Mouse (Mus musculus) neural tube, embryonic 11.5 days (tissue): ENCODE measurements around the gene Riiad1. TPM values are rescaled to one million over a fixed set of nuclear protein-coding genes. Genes with fewer than 3 reads are reported as not detected.

ENCODE experiments used
- ATAC-seq: fragments of 200-750 bp; cut with Nextera tagmentation; 2 replicates; pipeline ENCODE4 v1.8.0; 2017; ENCODE audit warnings: moderate number of reproducible peaks, mild to moderate bottlenecking, moderate TSS enrichment, moderate library complexity; ENCODE audit not compliant: insufficient read depth, low FRiP score, low TSS enrichment
- DNase-seq: peaks from one replicate; pipeline ENCODE4 v3.0.0-alpha.2; 2015; ENCODE audit warnings: low spot score
- H3K27ac ChIP-seq: fragments of 300-500 bp; sonication (generic); 2 replicates; pipeline ENCODE4 v1.5.1; 2014; ENCODE audit warnings: low read depth, mild to moderate bottlenecking, low read length
- H3K27me3 ChIP-seq: fragments of 300-500 bp; sonication (generic); 2 replicates; pipeline ENCODE4 v1.6.1; 2014; ENCODE audit warnings: mild to moderate bottlenecking, low read length, mixed read lengths; ENCODE audit not compliant: control insufficient read depth, insufficient read depth
- H3K36me3 ChIP-seq: fragments of 300-500 bp; sonication (generic); 2 replicates; pipeline ENCODE4 v1.6.1; 2014; ENCODE audit warnings: mild to moderate bottlenecking, low read length, moderate library complexity, mixed read lengths; ENCODE audit not compliant: control insufficient read depth, insufficient read depth
- H3K4me1 ChIP-seq: fragments of 300-500 bp; sonication (generic); 2 replicates; pipeline ENCODE4 v1.6.1; 2014; ENCODE audit warnings: low read length, mixed read lengths; ENCODE audit not compliant: control insufficient read depth, insufficient read depth
- H3K4me2 ChIP-seq: fragments of 300-500 bp; sonication (generic); 2 replicates; pipeline ENCODE4 v1.6.1; 2014; ENCODE audit warnings: low read depth, mild to moderate bottlenecking, moderate library complexity
- H3K4me3 ChIP-seq: fragments of 300-500 bp; sonication (generic); 2 replicates; pipeline ENCODE4 v1.5.1; 2014; ENCODE audit warnings: low read depth, low read length
- H3K9ac ChIP-seq: fragments of 300-500 bp; sonication (generic); 2 replicates; pipeline ENCODE4 v1.6.1; 2014; ENCODE audit warnings: mild to moderate bottlenecking, low read length
- H3K9me3 ChIP-seq: fragments of 300-500 bp; sonication (generic); 2 replicates; pipeline ENCODE4 v1.6.1; 2016; ENCODE audit warnings: low read length; ENCODE audit not compliant: control insufficient read depth
- WGBS: fragments of 180-500 bp; shearing (Covaris S2); extraction: QIAGEN DNeasy Blood & Tissue Kit; methylation state at CpG from one replicate; pipeline ENCODE4 v1.1.7; 2014; 5-methylcytosine and 5-hydroxymethylcytosine counted together
- polyA plus RNA-seq: library from polyadenylated mRNA; unstranded; fragments of >200 nt; fragmentation: Nextera tagmentation; extraction: Ambion mirVana; gene quantifications from 2 replicates; pipeline ENCODE4 v1.2.1, GENCODE M21; 2014

Gene Riiad1
- polyA plus RNA-seq, 1 experiment from 2014 or later, result 9.5 TPM

GRCm38 (mm10) chr3:94473115-94473505, 7.0 kb downstream of the Riiad1 start:
- H3K4me1 ChIP-seq, result peaks cover 8% of the 10 kb centered on the region; the same call in 1 of the 2 replicates
- no peak; the same call in 1 of the 2 replicates for ATAC-seq
- H3K36me3 ChIP-seq, result no peaks in the 10 kb centered on the region
- no peak overlapping the region for H3K27ac ChIP-seq
- H3K9ac ChIP-seq, result no peak overlapping the region
- H3K27me3 ChIP-seq, result no peaks in the 10 kb centered on the region
- peak overlapping the region; percentile 39; the same call in 1 of the 2 replicates for H3K4me2 ChIP-seq
- 51% methylated on average over 10 of the region's 10 CpGs for WGBS
- H3K9me3 ChIP-seq, result no peaks in the 10 kb centered on the region
- DNase-seq, result no peak
- no peak overlapping the region for H3K4me3 ChIP-seq

- Histone ChIP-seq H3K4me1 (peaks cover 8% of the 10 kb centered on the region; the same call in 1 of the 2 replicates), H3K4me3 (0 out of 2 replicates have a peak overlapping the region, but pooled peaks have one; percentile 3), H3K9ac (0 out of 2 replicates have a peak overlapping the region, but pooled peaks have one; percentile 15), H3K27me3 (no peaks in the 10 kb centered on the region), H3K36me3 (no peaks in the 10 kb centered on the region), H3K9me3 (no peaks in the 10 kb centered on the region), H3K4me2 (peak overlapping the region; percentile 39), H3K27ac (no peak overlapping the region)
- peak; percentile 81 for ATAC-seq
- 8% methylated on average over 28 of the region's 28 CpGs for WGBS
- DNase-seq, result peak; percentile 74
Observed at GRCm38 (mm10) chr3:94472447-94473114, 7.6 kb downstream of the Riiad1 start.

GRCm38 (mm10) chr3:94468931-94469330, 11.2 kb downstream of the Riiad1 start:
- Histone ChIP-seq H3K4me3 (no peak overlapping the region), H3K4me2 (no peak overlapping the region), H3K27me3 (no peaks in the 10 kb centered on the region), H3K36me3 (no peaks in the 10 kb centered on the region), H3K9ac (no peak overlapping the region), H3K4me1 (peaks cover 6% of the 10 kb centered on the region), H3K27ac (no peak overlapping the region), H3K9me3 (no peaks in the 10 kb centered on the region)
- ATAC-seq, result no peak
- WGBS, result 37% methylated on average over 3 of the region's 3 CpGs
- DNase-seq, result no peak

GRCm38 (mm10) chr3:94465632-94466430, 14.3 kb downstream of the Riiad1 start:
- Histone ChIP-seq H3K9me3 (no peaks in the 10 kb centered on the region), H3K27ac (no peak overlapping the region)
- ATAC-seq, result no peak

GRCm38 (mm10) chr3:94463926-94464578, 16.1 kb downstream of the Riiad1 start:
- no peak overlapping the region for H3K4me3 ChIP-seq
- H3K9ac ChIP-seq, result no peak overlapping the region
- H3K9me3 ChIP-seq, result no peaks in the 10 kb centered on the region
- no peak overlapping the region for H3K27ac ChIP-seq
- ATAC-seq (peak; percentile 61; the same call in 1 of the 2 replicates), DNase-seq (peak; percentile 57)
- no peaks in the 10 kb centered on the region for H3K27me3 ChIP-seq
- no peaks in the 10 kb centered on the region for H3K36me3 ChIP-seq
- H3K4me1 ChIP-seq, result peaks cover 5% of the 10 kb centered on the region
- WGBS, result 58% methylated on average over 11 of the region's 11 CpGs
- no peak overlapping the region for H3K4me2 ChIP-seq

More at GRCm38 (mm10) chr3:94465632-94466430, 14.3 kb downstream of the Riiad1 start:
- Histone ChIP-seq H3K4me2 (no peak overlapping the region), H3K4me1 (peaks cover 5% of the 10 kb centered on the region), H3K27me3 (no peaks in the 10 kb centered on the region), H3K9ac (no peak overlapping the region), H3K4me3 (no peak overlapping the region), H3K36me3 (no peaks in the 10 kb centered on the region)
- 62% methylated on average over 13 of the region's 13 CpGs for WGBS
- DNase-seq, result no peak

GRCm38 (mm10) chr3:94459834-94460233, 20.3 kb downstream of the Riiad1 start:
- H3K9me3 ChIP-seq, result no peaks in the 10 kb centered on the region
- H3K9ac ChIP-seq, result no peak overlapping the region
- H3K27me3 ChIP-seq, result no peaks in the 10 kb centered on the region
- peaks cover 5% of the 10 kb centered on the region for H3K4me1 ChIP-seq
- H3K36me3 ChIP-seq, result no peaks in the 10 kb centered on the region
- no peak for ATAC-seq
- no peak overlapping the region for H3K27ac ChIP-seq
- WGBS, result 95% methylated on average over 2 of the region's 2 CpGs
- H3K4me3 ChIP-seq, result no peak overlapping the region
- no peak overlapping the region for H3K4me2 ChIP-seq
- no peak for DNase-seq

- H3K27ac ChIP-seq, result no peak overlapping the region
- no peak overlapping the region for H3K4me2 ChIP-seq
- ATAC-seq (no peak), DNase-seq (no peak)
- 85% methylated on average over 3 of the region's 3 CpGs for WGBS
- H3K4me3 ChIP-seq, result no peak overlapping the region
- H3K27me3 ChIP-seq, result no peaks in the 10 kb centered on the region
- H3K9me3 ChIP-seq, result no peaks in the 10 kb centered on the region
- no peaks in the 10 kb centered on the region for H3K4me1 ChIP-seq
- no peak overlapping the region for H3K9ac ChIP-seq
- H3K36me3 ChIP-seq, result no peaks in the 10 kb centered on the region
Observed at GRCm38 (mm10) chr3:94457055-94457454, 23.1 kb downstream of the Riiad1 start.

- DNase-seq (peak; percentile 92), ATAC-seq (peak; percentile 79)
- WGBS, result 3% methylated on average over 12 of the region's 12 CpGs
- Histone ChIP-seq H3K4me3 (peak overlapping the region; percentile 17; the same call in 1 of the 2 replicates), H3K27me3 (no peaks in the 10 kb centered on the region), H3K9me3 (no peaks in the 10 kb centered on the region), H3K4me1 (no peaks in the 10 kb centered on the region), H3K36me3 (no peaks in the 10 kb centered on the region), H3K4me2 (peak overlapping the region; percentile 25), H3K9ac (no peak overlapping the region), H3K27ac (no peak overlapping the region)
Observed at GRCm38 (mm10) chr3:94456529-94457000, 23.6 kb downstream of the Riiad1 start.
